Mouse (Mus musculus): ENCODE measurements around the gene Chfr. TPM values are rescaled to one million over a fixed set of nuclear protein-coding genes. Genes with fewer than 3 reads are reported as not detected.

Gene Chfr
- total RNA-seq (2014; fragmentation: Nextera tagmentation): 32.4 and 33.7 TPM in 2 replicates
- 39.9 and 60.4 TPM in 2 replicates for total RNA-seq (2017)

DNA sequence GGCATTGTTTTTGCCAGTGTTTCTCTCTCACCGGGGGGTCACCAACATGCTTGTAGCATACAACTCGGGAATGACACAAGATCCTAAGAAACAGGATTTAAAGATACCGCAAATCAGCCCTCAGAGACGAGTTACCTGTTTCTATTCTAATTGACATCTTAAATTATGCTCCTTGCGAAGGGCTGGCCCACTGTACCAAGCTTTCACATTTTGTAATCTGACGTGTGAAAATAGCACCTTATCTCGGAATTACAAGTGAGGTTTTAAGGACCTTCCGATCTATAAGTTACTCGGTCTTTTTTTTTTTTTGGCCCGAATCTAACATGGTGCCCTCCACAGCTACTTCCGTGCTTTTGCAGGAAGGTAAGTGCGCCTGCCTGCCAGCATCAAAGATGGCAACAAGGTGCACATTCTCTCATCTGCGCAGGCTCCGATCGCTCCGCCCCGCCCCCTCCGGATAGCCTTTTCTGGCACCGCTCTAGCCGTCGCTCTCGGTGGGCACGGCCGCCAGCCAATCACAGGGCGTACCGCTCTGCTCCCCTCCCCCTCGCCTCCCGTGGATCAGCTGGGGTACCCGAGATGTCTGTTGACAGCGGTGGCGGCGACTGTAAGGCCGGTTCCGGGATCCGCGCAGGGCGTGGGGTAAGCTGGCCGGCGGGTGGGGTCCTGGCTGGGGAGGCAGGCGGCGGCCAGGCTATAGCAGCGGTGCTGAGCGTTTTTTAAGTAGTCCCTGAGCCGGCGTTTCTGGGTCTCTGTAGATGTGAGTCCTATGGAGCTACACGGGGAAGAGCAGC is at the start of gene Chfr:
Chfr (plus strand) TSS at position 550 of the 794 bp plus-strand sequence.
- ATAC-seq (replicated peaks; ENCODE audit: low FRiP score, low TSS enrichment, poor library complexity, severe bottlenecking): peak; percentile 99

DNA sequence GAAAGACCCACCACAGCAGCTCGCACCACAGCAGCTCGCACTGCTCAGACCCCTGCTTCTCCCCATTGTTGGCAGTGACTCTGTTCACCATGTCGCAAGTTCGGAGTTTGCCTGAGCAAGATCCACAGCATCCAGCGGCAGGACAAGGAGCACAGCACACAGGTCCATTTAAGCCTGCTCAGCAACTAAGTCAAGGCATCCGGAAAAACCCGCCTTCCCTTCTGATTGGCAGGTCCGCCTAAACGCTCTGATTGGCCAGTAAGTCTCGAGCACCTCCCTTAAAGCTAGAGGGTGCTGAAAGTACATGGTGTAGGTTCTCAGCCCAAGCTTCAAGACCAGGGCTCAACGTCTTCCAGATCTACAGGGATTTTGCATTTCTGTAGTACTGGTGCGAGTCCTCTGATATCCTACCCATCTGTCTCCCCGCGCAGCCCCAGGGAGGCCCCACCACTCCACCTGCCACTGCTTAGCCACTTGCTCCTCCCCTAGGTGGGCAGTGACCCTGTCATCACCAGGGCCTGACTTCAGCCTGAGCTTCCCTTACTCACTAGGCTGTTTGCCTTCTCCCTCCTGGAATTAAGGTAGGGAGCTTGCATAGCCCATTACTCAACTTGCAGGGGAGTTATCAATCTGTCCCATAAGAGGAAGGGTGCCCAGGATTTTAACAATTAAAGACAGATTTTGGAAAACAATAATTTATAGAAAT is 49.3 kb upstream of the Chfr start:
- no peak for ATAC-seq (replicated peaks; ENCODE audit: low FRiP score, low TSS enrichment, poor library complexity, severe bottlenecking)

GRCm38 (mm10) chr5:110091546-110091945 is 44.1 kb upstream of the Chfr start:
- ATAC-seq (replicated peaks; ENCODE audit: low FRiP score, low TSS enrichment, poor library complexity, severe bottlenecking): no peak

DNA sequence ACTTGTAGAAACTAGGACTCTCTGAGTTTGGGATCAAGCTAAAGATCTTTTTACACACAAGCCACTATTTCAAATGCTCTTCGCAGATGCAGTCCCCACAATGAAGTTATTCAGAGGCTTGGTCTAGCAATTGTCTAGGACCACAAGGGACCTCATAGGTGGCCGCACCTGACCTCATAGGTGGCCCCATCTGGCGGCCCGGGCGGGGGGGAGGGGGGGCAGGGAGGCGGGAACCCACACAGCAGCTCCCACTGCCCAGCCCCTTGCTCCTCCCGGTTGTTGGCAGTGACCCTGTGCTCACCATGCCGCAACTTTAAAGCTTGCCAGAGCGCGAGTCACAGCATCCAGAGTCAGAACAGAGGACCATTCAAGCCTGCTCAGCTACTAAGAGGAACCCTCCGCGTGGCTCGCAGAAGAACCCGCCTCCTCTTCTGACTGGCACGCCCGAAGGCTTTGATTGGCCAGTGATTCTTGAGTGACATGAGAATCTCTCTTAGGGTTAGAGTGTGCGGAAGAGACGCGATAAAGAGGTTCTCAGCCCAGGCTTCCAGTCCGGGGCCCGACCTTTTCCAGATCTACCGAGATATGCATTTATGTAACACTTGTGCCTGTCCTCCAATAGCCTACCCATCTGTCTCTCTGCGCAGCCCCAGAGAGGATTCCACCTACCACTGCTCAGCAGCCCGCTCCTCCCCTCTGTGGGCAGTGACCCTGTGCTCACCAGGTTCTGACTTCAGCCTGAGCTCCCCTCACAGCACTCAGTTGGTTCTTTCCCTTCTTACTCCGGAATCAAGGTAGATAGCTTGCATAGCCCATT is 41.4 kb upstream of the Chfr start, which contains the start of gene Gm35315:
Gm35315 (minus strand) TSS at position 391 of the 817 bp plus-strand sequence.
- peak; percentile 99 for ATAC-seq (replicated peaks; ENCODE audit: low FRiP score, low TSS enrichment, poor library complexity, severe bottlenecking)

DNA sequence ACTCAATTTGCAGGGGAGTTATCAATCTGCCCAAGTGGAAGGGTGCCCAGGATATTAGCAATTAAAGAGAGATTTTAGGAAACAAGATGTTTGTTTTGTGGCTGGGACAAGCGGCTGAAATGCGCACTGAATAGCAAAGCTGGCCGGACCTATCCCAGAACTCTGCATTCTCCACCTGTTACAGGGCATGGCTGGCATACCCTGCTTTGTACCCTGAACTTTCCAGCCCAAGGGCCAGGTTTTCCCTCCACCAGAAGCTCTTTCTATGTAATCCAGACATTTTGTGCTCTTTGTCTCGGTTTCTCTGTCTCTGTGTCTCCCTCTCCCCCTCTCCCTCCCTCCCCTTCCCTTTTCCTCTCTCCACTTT is 40.8 kb upstream of the Chfr start:
- peak; percentile 40 for ATAC-seq (replicated peaks; ENCODE audit: low FRiP score, low TSS enrichment, poor library complexity, severe bottlenecking)

DNA sequence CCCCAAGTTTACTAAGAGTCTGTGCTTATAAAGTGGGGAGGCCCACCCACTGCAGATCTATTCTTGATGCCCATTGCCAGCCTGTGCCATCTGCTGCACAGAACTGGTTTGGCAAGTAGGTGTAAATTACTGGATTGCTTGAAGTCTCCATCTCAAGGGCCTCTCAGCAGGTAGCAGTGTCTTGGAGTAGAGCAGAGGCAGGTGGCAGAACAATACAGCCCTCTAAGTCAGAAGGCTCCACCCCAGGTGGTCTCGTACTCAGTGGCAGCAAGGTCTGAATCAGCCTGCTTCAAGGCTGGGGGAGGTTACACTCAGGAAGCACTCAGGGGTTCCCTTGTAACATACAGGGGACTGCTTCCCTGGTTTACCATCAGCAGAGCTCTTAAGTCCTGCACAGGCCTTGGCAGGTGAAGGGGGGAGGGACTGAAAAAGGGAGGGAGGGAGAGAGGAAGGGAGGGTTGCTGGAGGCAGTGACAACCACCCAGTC is 36.6 kb upstream of the Chfr start:
- ATAC-seq (replicated peaks; ENCODE audit: low FRiP score, low TSS enrichment, poor library complexity, severe bottlenecking): no peak

- ATAC-seq (replicated peaks; ENCODE audit: low FRiP score, low TSS enrichment, poor library complexity, severe bottlenecking): no peak
These were observed 35.7 kb upstream of the Chfr start, which contains the start of gene Plcxd1 for GRCm38 (mm10) chr5:110099656-110100580. Gene Plcxd1 (plus strand): TSS chr5:110099969.

GRCm38 (mm10) chr5:110100921-110101631 is 34.6 kb upstream of the Chfr start:
- ATAC-seq (replicated peaks; ENCODE audit: low FRiP score, low TSS enrichment, poor library complexity, severe bottlenecking): peak; percentile 9

- peak; percentile 36; the same call in 1 of the 2 replicates for ATAC-seq (replicated peaks; ENCODE audit: low FRiP score, low TSS enrichment, poor library complexity, severe bottlenecking)
These were observed 33.8 kb upstream of the Chfr start for GRCm38 (mm10) chr5:110101716-110102347.

DNA sequence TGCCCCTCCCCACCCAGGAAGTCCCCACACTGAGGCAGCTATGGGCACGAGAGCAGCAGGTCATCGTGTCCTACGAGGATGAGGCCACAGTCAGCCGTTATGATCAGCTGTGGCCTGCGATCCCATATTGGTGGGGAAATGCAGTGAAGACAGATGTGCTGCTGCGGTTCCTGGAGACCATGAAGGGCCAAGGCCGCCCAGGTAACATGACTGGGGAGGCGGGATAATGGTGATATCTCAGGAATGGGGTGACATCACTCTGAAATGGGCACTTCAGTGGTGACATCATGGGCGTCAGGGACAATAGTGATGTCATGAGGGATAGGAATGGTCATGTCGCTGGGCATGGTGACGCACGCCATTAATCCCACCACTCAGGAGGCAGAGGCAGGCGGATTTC is 33.2 kb upstream of the Chfr start:
- no peak for ATAC-seq (replicated peaks; ENCODE audit: low FRiP score, low TSS enrichment, poor library complexity, severe bottlenecking)

DNA sequence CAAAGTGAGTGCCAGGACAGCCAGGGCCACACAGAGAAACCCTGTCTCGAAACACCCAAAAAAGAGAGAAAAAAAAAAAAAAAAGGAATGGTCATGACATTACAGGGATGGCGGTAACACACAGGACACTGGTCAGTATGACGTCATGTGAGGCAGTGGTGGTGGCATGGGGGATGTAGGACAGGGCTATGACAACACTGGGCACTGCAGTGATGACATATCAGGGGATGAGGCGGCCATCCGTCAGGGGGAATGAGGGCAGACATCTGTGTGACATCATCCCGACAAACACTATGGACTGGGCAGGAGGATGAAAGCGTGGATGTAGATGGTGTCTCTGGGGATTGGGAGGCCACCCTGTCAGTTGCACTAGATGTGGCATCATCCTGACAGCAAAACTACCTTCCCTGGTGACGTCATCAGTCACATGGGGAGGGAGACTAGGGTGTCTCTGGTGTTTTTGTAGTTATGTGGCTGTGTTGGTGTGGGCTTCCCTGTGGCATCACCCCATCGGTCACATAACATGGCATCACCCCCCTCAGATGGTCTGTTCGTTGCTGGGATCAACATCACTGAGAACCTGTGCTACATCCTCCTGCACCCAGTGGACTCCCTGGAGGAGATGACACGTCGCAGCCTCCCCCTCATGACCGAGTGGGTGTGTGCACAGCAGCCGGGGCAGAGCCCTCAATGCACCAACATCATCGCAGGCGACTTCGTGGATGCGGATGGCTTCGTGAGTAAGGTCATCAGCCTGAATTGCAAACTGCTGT is 32.6 kb upstream of the Chfr start:
- ATAC-seq (replicated peaks; ENCODE audit: low FRiP score, low TSS enrichment, poor library complexity, severe bottlenecking): no peak

- ATAC-seq (replicated peaks; ENCODE audit: low FRiP score, low TSS enrichment, poor library complexity, severe bottlenecking): no peak
These were observed 31.6 kb upstream of the Chfr start for GRCm38 (mm10) chr5:110103901-110104615.

GRCm38 (mm10) chr5:110104616-110105380 is 30.8 kb upstream of the Chfr start:
- ATAC-seq (replicated peaks; ENCODE audit: low FRiP score, low TSS enrichment, poor library complexity, severe bottlenecking): no peak

DNA sequence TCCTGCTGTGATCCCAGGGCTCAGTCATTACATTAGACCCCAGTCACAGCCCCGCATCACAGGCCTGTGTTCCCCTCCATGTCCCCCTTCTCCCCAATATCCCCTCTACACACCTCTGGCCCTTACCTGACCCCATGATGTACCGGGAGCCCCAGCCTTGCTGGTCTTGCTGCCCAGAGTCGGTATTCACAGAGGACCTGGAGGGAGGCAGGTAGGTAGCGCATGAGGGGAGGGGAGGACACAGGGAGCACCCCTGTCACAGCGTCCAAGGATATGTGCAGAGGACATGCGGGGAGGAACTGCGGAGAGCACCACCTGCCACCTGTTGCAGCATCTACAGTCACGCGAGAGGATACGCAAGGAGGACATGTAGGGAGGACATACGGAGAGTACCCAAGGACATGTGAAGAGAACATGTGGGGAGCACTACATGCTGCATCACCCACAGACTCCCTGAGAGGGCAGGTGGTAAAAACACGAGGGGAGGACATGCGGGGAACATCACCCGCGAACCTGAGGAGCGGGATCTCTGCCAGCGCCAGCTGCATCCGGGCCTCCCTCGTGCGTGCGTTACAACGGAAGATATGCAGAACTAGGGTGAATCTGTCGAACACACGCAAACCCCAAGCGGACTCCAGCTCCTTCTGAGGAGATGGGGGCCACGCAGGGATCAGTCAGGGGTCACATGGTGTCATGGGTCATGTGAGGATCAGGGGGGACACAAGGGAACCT is 29.3 kb upstream of the Chfr start:
- no peak for ATAC-seq (replicated peaks; ENCODE audit: low FRiP score, low TSS enrichment, poor library complexity, severe bottlenecking)

All from megakaryocyte-erythroid progenitor cell, adult 5-6 weeks (primary cell).